Mouse (Mus musculus) forebrain, embryonic 12.5 days (tissue): ENCODE measurements around the gene Fcgr4. TPM values are rescaled to one million over a fixed set of nuclear protein-coding genes. Genes with fewer than 3 reads are reported as not detected.
"Not testable (repeated sequence)": the region's sequence is repeated elsewhere in the genome, so short reads cannot be mapped to it uniquely, and the experiment has no call there.

Experiments
- ATAC-seq: fragments of 200-750 bp; cut with Nextera tagmentation; 2 replicates; pipeline ENCODE4 v1.8.0; 2017; ENCODE audit warnings: moderate TSS enrichment; ENCODE audit not compliant: low FRiP score
- H3K27ac ChIP-seq: fragments of 300-500 bp; sonication (generic); 2 replicates; pipeline ENCODE4 v1.5.1; 2016; ENCODE audit warnings: mild to moderate bottlenecking
- H3K27me3 ChIP-seq: fragments of 300-500 bp; sonication (generic); 2 replicates; pipeline ENCODE4 v1.6.1; 2016; ENCODE audit warnings: mild to moderate bottlenecking
- H3K36me3 ChIP-seq: fragments of 300-500 bp; sonication (generic); replicated peaks from 2 replicates; pipeline ENCODE4 v1.6.1; 2016; ENCODE audit warnings: mild to moderate bottlenecking
- H3K4me1 ChIP-seq: fragments of 300-500 bp; sonication (generic); 2 replicates; pipeline ENCODE4 v1.6.1; 2016
- H3K4me2 ChIP-seq: fragments of 300-500 bp; sonication (generic); 2 replicates; pipeline ENCODE4 v1.6.1; 2016; ENCODE audit warnings: mild to moderate bottlenecking, moderate library complexity
- H3K4me3 ChIP-seq: fragments of 300-500 bp; sonication (generic); replicated peaks from 2 replicates; pipeline ENCODE4 v1.5.1; 2016; ENCODE audit warnings: mild to moderate bottlenecking
- H3K9ac ChIP-seq: fragments of 300-500 bp; sonication (generic); 2 replicates; pipeline ENCODE4 v1.6.1; 2016; ENCODE audit warnings: mild to moderate bottlenecking
- H3K9me3 ChIP-seq: fragments of 300-500 bp; sonication (generic); 2 replicates; pipeline ENCODE4 v1.6.1; 2016
- WGBS: fragments of 180-500 bp; shearing (Covaris S2); methylation state at CpG from one replicate; pipeline ENCODE4 v1.1.7; 2016; 5-methylcytosine and 5-hydroxymethylcytosine counted together
- microRNA-seq: library from miRNA; unstranded; fragments of <30 nt; microRNA quantifications from one replicate; pipeline ENCODE4, GENCODE M21; 2017
- polyA plus RNA-seq: library from polyadenylated mRNA; unstranded; fragments of >200 nt; fragmentation: Nextera tagmentation; extraction: Ambion mirVana; gene quantifications from 2 replicates; pipeline ENCODE4 v1.2.1, GENCODE M21; 2016

The Fcgr4 gene
- polyA plus RNA-seq, 1 experiment from 2014 or later: 0.26 TPM

DNA sequence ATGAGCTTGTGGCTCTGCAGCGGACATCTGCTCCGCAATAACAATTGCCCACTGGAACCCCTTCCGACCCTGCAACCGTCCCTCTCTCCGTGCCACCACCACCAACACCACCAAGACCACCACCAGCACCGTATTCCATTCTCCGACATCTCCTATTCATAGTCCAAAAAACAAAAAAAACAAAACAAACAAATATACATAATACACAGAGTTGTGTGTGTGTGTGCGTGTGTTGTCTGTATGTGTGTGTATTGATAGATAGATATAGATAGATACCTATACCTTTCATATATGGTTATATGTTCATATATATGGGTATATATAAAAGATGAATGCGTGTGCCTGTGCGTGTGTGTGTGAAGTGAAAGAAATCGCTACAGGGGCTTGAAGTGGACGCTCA lies 59.7 kb downstream of the Fcgr4 start:
- 22% methylated on average over 12 of the region's 12 CpGs for WGBS
- peak overlapping the region; percentile 46 for H3K4me2 ChIP-seq
- not testable (repeated sequence) for H3K4me1 ChIP-seq, H3K9me3 ChIP-seq, H3K9ac ChIP-seq, H3K27ac ChIP-seq, ATAC-seq, H3K36me3 ChIP-seq
- H3K27me3 ChIP-seq: peaks cover 42% of the 10 kb centered on the region
- H3K4me3 ChIP-seq: peak overlapping the region; percentile 25

DNA sequence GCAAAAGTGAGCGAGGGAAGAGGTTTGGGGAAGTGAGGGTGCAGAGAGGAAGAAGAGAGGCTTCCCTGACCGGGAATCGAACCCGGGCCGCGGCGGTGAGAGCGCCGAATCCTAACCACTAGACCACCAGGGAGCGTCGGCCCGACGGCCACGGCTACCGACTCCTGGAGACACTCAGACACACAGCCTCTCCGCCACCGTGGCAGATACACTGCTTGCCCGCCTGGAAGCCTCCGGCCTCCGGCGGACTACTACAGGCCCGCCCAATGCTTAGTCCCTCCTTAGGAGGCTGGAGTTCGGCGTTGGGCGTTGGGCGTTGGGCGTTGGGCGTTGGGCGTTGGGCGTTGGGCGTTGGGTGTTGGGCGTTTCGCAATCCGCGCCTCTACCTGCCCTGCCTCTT lies 60.6 kb downstream of the Fcgr4 start:
- H3K4me3 ChIP-seq, H3K4me2 ChIP-seq, H3K4me1 ChIP-seq, H3K27ac ChIP-seq, H3K9ac ChIP-seq, H3K36me3 ChIP-seq, H3K9me3 ChIP-seq: not testable (repeated sequence)
- ATAC-seq: peak; percentile 71
- H3K27me3 ChIP-seq: peaks cover 34% of the 10 kb centered on the region
- WGBS: 0% methylated on average over 1 of the region's 35 CpGs

Small RNA genes within 50 kb of the gene (microRNA-seq; reads per million reads assigned to microRNA genes)
- gene Gm27552 (not detected), gene Mir6546 (5.3 reads per million, percentile 20 among the genes with 10 or more reads in this experiment)

Other genes with a start within 250 kb of the Fcgr4 start
- gene Atf6, start 151.1 kb upstream of the Fcgr4 start, polyA plus RNA-seq: 8.7 and 8.9 TPM in 2 replicates
- gene Gm26620, start 133.9 kb upstream of the Fcgr4 start, polyA plus RNA-seq: not detected in 2 replicates
- gene Dusp12, start 133.4 kb upstream of the Fcgr4 start, polyA plus RNA-seq: 28.6 and 33.3 TPM in 2 replicates
- not detected in 2 replicates for gene Fcrlb, start 106.0 kb upstream of the Fcgr4 start, polyA plus RNA-seq
- not detected in 2 replicates for gene Fcrla, start 91.3 kb upstream of the Fcgr4 start, polyA plus RNA-seq
- gene Fcgr2b, start 42.4 kb upstream of the Fcgr4 start, polyA plus RNA-seq: 0.24 TPM in 1 of 2 replicates, not detected in the other
- gene Fcgr3, start 46.0 kb downstream of the Fcgr4 start, polyA plus RNA-seq: 4.8 and 4.9 TPM in 2 replicates
- gene Cfap126, start 95.0 kb downstream of the Fcgr4 start, polyA plus RNA-seq: 3.9 and 5.2 TPM in 2 replicates
- 218 and 236 TPM in 2 replicates for gene Sdhc, start 131.7 kb downstream of the Fcgr4 start, polyA plus RNA-seq
- gene Mpz, start 131.8 kb downstream of the Fcgr4 start, polyA plus RNA-seq: 0.54 and 1.0 TPM in 2 replicates
- 6.7 and 7.0 TPM in 2 replicates for gene Pcp4l1, start 177.3 kb downstream of the Fcgr4 start, polyA plus RNA-seq
- gene Nr1i3, start 195.1 kb downstream of the Fcgr4 start, polyA plus RNA-seq: 0.22 and 0.23 TPM in 2 replicates
- 29.4 and 31.6 TPM in 2 replicates for gene Tomm40l, start 203.6 kb downstream of the Fcgr4 start, polyA plus RNA-seq
- gene Apoa2, start 206.1 kb downstream of the Fcgr4 start, polyA plus RNA-seq: 1.5 and 2.6 TPM in 2 replicates
- 12.6 and 15.3 TPM in 2 replicates for gene Fcer1g, start 215.4 kb downstream of the Fcgr4 start, polyA plus RNA-seq
- gene Adamts4, start 231.5 kb downstream of the Fcgr4 start, polyA plus RNA-seq: 8.9 TPM in 2 replicates
- 209 and 213 TPM in 2 replicates for gene Ndufs2, start 232.5 kb downstream of the Fcgr4 start, polyA plus RNA-seq